Mouse (Mus musculus) thymus, adult 2 months (tissue): ENCODE data around the gene Cryl1. TPM values are rescaled to one million over a fixed set of nuclear protein-coding genes. Genes with fewer than 3 reads are reported as not detected.
A peak's percentile ranks its signal among the peaks of the same experiment; 100 is the strongest.

Experiments used
- DNase-seq: peaks from one replicate; pipeline ENCODE4 v3.0.0; 2021
- H3K27ac ChIP-seq: fragments of 200-500 bp; 2 replicates; pipeline ENCODE4 v1.5.1; 2012; ENCODE audit warnings: low read length, control low read depth; ENCODE audit not compliant: control insufficient read depth, insufficient read depth
- H3K27me3 ChIP-seq: fragments of 200-500 bp; 2 replicates; pipeline ENCODE4 v1.6.1; 2012; ENCODE audit warnings: mild to moderate bottlenecking, low read length, moderate library complexity, mixed read lengths; ENCODE audit not compliant: control insufficient read depth, insufficient read depth
- H3K36me3 ChIP-seq: fragments of 200-500 bp; 2 replicates; pipeline ENCODE4 v1.6.1; 2012; ENCODE audit warnings: mild to moderate bottlenecking, low read length, moderate library complexity; ENCODE audit not compliant: control insufficient read depth, insufficient read depth
- H3K4me1 ChIP-seq: fragments of 200-500 bp; replicated peaks from 2 replicates; pipeline ENCODE4 v1.6.1; 2012; ENCODE audit warnings: low read length; ENCODE audit not compliant: control insufficient read depth, insufficient read depth
- H3K4me3 ChIP-seq: fragments of 200-500 bp; 2 replicates; pipeline ENCODE4 v1.5.1; 2012; ENCODE audit warnings: mild to moderate bottlenecking, low read length, control low read depth, moderate library complexity; ENCODE audit not compliant: control insufficient read depth, insufficient read depth
- CTCF ChIP-seq: fragments of 200-500 bp; IDR thresholded peaks from 2 replicates; pipeline ENCODE4 v1.5.1; 2012; ENCODE audit warnings: mild to moderate bottlenecking, control low read depth, low read length, moderate library complexity, borderline replicate concordance; ENCODE audit not compliant: control insufficient read depth, poor library complexity, insufficient read depth; ENCODE audit errors: extremely low read depth
- POLR2A ChIP-seq: fragments of 200-500 bp; IDR thresholded peaks from 2 replicates; pipeline ENCODE4 v1.6.1; 2012; ENCODE audit warnings: mild to moderate bottlenecking, low read length, control low read depth, moderate library complexity; ENCODE audit not compliant: control insufficient read depth, poor library complexity, insufficient read depth; ENCODE audit errors: extremely low read depth
- WGBS: fragments of 180-500 bp; shearing (Covaris S2); methylation state at CpG from one replicate; pipeline ENCODE4 v1.1.7; 2018; 5-methylcytosine and 5-hydroxymethylcytosine counted together
- polyA plus RNA-seq: library from polyadenylated mRNA; depleted of rRNA; stranded (reverse); fragments of >200 nt; gene quantifications from 2 replicates; pipeline ENCODE4 v1.2.3, GENCODE M21; 2012

Cryl1 gene
- polyA plus RNA-seq, 1 experiment = 40.1 TPM

DNA sequence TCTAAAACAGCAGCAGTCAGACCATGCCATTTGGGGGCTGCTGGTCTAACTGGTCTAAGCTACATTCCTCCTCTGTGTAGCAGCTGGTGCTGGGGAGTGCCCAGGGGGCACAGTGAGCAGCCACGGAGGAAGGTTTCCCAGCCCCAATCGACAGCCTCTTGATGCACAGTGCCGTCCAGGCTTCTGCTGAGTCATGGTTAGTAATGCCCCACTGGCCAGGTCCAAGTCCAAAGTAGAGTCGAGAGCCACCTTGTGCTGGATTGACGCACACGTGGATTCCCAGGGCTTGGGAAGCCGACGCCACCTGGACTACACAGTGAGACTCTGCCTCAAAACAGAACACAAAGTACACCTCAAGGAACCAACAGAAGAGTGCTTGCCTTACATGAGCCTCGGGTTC lies 21.4 kb downstream of the Cryl1 start:
- no peaks in the 10 kb centered on the region for H3K27me3 ChIP-seq
- 95% methylated on average over 9 of the region's 9 CpGs for WGBS
- DNase-seq = no peak
- H3K4me1 ChIP-seq = no peaks in the 10 kb centered on the region
- TF ChIP-seq CTCF (no peak), POLR2A (no peak)
- no peak overlapping the region for H3K27ac ChIP-seq
- H3K4me3 ChIP-seq = no peak overlapping the region
- H3K36me3 ChIP-seq = no peaks in the 10 kb centered on the region

GRCm38 (mm10) chr14:57376016-57376415 lies 22.3 kb downstream of the Cryl1 start:
- DNase-seq = no peak
- Histone ChIP-seq H3K4me1 (no peaks in the 10 kb centered on the region), H3K27ac (no peak overlapping the region), H3K36me3 (no peaks in the 10 kb centered on the region), H3K4me3 (no peak overlapping the region), H3K27me3 (no peaks in the 10 kb centered on the region)
- TF ChIP-seq POLR2A (no peak), CTCF (no peak)
- WGBS = 92% methylated on average over 8 of the region's 8 CpGs

DNA sequence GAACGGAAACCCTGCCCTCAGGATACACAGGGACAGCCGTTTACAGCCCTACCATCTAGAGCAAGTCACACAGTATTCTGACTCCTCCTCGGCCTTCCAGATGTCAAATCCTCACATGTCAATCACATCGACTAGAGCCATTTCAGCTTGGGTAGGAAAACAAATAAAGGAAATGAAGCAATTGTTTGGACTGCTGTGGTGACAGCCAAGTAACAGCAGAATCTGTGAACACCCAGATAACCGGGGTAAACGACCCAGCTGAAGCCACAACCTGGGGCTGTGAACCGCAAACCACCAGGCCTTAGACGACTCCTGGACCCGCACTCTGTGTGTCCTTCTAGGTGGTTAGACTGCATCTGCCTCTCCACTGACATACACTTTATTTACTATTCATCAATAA lies 23.1 kb downstream of the Cryl1 start:
- 76% methylated on average over 9 of the region's 9 CpGs for WGBS
- no peak overlapping the region for H3K27ac ChIP-seq

GRCm38 (mm10) chr14:57372348-57373102 lies 25.8 kb downstream of the Cryl1 start:
- H3K4me1 ChIP-seq = no peaks in the 10 kb centered on the region
- no peak overlapping the region for H3K4me3 ChIP-seq
- H3K36me3 ChIP-seq = no peaks in the 10 kb centered on the region
- TF ChIP-seq CTCF (no peak), POLR2A (no peak)
- no peak overlapping the region for H3K27ac ChIP-seq
- DNase-seq = peak; percentile 80
- no peaks in the 10 kb centered on the region for H3K27me3 ChIP-seq
- WGBS = 58% methylated on average over 8 of the region's 8 CpGs

More for the DNA sequence above, 23.1 kb downstream of the Cryl1 start:
- H3K36me3 ChIP-seq = no peaks in the 10 kb centered on the region
- no peaks in the 10 kb centered on the region for H3K4me1 ChIP-seq
- no peaks in the 10 kb centered on the region for H3K27me3 ChIP-seq
- no peak for DNase-seq
- H3K4me3 ChIP-seq = no peak overlapping the region
- TF ChIP-seq CTCF (no peak), POLR2A (no peak)

GRCm38 (mm10) chr14:57367327-57367726 lies 31.0 kb downstream of the Cryl1 start:
- Histone ChIP-seq H3K4me3 (no peak overlapping the region), H3K36me3 (no peaks in the 10 kb centered on the region), H3K27ac (no peak overlapping the region), H3K4me1 (no peaks in the 10 kb centered on the region), H3K27me3 (no peaks in the 10 kb centered on the region)
- WGBS = 87% methylated on average over 4 of the region's 4 CpGs
- no peak for DNase-seq
- no peak for TF ChIP-seq POLR2A

DNA sequence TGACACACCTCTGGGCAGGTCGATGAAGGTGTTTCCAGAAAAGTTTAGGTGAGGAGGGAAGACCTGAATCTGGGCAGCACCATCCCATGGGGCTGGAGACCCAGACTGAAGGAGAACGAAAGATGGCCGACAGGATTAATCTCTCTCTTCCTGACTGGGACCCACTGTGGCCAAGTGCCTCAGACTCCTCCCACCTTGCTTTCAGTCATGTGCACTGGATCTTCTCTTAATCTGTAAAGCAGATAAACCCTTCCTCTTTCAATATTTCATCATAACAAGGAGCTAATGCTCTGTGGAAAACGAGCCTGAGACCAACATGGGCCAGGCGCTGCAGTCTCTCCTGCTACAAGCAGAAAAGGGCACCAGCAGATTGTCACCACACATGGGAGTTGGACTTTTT lies 31.6 kb downstream of the Cryl1 start:
- TF ChIP-seq POLR2A (no peak), CTCF (no peak)
- WGBS = 73% methylated on average over 5 of the region's 5 CpGs
- Histone ChIP-seq H3K36me3 (no peaks in the 10 kb centered on the region), H3K27ac (no peak overlapping the region), H3K4me1 (no peaks in the 10 kb centered on the region), H3K27me3 (no peaks in the 10 kb centered on the region), H3K4me3 (no peak overlapping the region)
- DNase-seq = no peak

DNA sequence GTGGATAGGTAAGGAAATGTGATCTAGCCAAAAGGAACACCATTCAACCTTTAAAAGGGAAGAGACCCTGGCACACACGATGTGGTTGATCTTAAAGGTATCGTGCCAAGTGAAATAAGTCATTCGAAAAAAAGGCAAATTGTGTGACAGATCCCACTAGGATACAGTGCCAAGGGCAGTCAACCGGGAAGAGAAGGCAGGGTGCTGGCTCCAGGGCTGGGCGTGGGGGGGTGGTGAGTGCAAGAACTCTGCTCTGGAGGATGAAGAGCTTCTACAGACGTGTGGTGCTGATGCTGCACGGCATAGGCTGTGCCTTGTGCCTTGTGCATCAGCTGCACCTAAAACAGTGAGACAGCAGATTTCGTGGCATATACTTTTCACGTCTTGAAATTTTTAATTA lies 33.0 kb downstream of the Cryl1 start:
- H3K27ac ChIP-seq = no peak overlapping the region
- DNase-seq = no peak
- TF ChIP-seq CTCF (no peak), POLR2A (no peak)
- H3K4me1 ChIP-seq = no peaks in the 10 kb centered on the region
- no peaks in the 10 kb centered on the region for H3K27me3 ChIP-seq
- no peaks in the 10 kb centered on the region for H3K36me3 ChIP-seq
- H3K4me3 ChIP-seq = no peak overlapping the region
- 96% methylated on average over 9 of the region's 9 CpGs for WGBS
